Comparison of ENCODE assay signal across 1 mouse cellular context in genomic region chr15:79691023-79691508, GRCm38 (mm10).
TF ChIP-seq lines count a peak whose summit lies in the region.

No protein-coding gene starts in this region.

TF ChIP-seq in MEL, 35 proteins besides CTCF, POLR2A, EP300 and RAD21:
- TF ChIP-seq USF1 (IDR thresholded peaks at IDR 0.05; ENCODE audit: low read depth, low read length) (no peak), SIN3A (IDR thresholded peaks at IDR 0.05; ENCODE audit: low read length) (peak; percentile 43; the same call in 1 of the 2 replicates), MXI1 (IDR thresholded peaks at IDR 0.05; ENCODE audit: low read depth, low read length) (peak; percentile 66; the same call in 1 of the 2 replicates)
